Mouse (Mus musculus): ENCODE data around the gene Psrc1.

DNA sequence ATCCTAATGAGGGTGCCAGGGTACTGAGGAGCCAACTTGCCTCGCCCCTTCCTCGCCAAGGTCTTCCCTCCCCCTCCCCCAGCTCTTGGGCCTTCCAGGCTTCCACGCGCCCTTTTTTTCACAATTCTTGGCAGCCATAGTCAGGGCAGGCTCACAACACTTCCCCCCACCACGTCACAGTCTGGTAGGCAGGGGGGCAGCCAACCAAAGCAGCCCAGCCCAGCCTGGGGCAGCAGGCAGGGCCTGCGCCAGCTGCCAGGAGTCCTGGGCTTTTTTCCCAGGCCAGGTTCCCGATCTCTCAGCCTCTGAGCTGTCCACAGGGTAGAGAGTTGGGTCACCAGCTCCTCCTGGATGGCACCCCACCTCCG is 28.1 kb downstream of the Psrc1 start:
- TF ChIP-seq GATA1 (IDR thresholded peaks at IDR 0.05; ENCODE audit: low read length) (no peak), TAL1 (IDR thresholded peaks at IDR 0.05; ENCODE audit: low read length) (no peak)

All from erythroblast, embryonic 14.5 days (primary cell).